Mouse (Mus musculus): ENCODE results near the gene Gprin2.

DNA sequence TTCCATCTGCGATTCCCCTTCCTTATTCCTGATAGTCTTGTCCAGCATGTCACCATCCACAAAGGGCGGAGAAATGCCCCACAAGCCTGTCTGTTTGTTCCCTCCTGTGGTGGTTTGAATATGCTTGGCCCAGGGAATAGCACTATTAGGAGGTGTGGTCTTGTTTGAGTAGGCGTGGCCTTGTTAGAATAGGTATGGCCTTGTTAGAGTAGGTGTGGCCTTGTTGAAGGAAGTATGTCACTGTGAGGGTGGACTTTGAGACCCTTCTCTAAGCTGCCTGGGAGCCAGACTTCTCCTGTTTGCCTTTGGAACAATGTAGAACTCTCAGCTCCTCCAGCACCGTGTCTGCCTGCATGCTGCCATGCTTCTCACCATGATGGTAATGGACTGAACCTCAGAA is 8.5 kb upstream of the Gprin2 start:
- TF ChIP-seq POLR2A (IDR thresholded peaks at IDR 0.05; ENCODE audit: borderline replicate concordance, control insufficient read depth, low read depth, low read length) (no peak), CTCF (IDR thresholded peaks at IDR 0.05; ENCODE audit: control insufficient read depth, insufficient read depth, low read length) (no peak)
